Mouse (Mus musculus) forebrain, embryonic 13.5 days (tissue): Measurements from ENCODE around the gene Olfr1160. TPM values are rescaled to one million over a fixed set of nuclear protein-coding genes. Genes with fewer than 3 reads are reported as not detected.
"Not testable (repeated sequence)": the region's sequence is repeated elsewhere in the genome, so short reads cannot be mapped to it uniquely, and the experiment has no call there.

ENCODE experiments used
- ATAC-seq: fragments of 200-750 bp; cut with Nextera tagmentation; 2 replicates; pipeline ENCODE4 v1.8.0; 2017
- H3K27ac ChIP-seq: fragments of 300-500 bp; sonication (generic); 2 replicates; pipeline ENCODE4 v1.5.1; 2015; ENCODE audit warnings: inconsistent platforms, mild to moderate bottlenecking, moderate library complexity
- H3K27me3 ChIP-seq: fragments of 300-500 bp; sonication (generic); 2 replicates; pipeline ENCODE4 v1.6.1; 2015; ENCODE audit warnings: mild to moderate bottlenecking, inconsistent platforms
- H3K36me3 ChIP-seq: fragments of 300-500 bp; sonication (generic); 2 replicates; pipeline ENCODE4 v1.6.1; 2015; ENCODE audit warnings: mild to moderate bottlenecking, inconsistent platforms; ENCODE audit not compliant: poor library complexity, severe bottlenecking
- H3K4me1 ChIP-seq: fragments of 300-500 bp; sonication (generic); 2 replicates; pipeline ENCODE4 v1.6.1; 2015; ENCODE audit warnings: inconsistent platforms
- H3K4me2 ChIP-seq: fragments of 300-500 bp; sonication (generic); 2 replicates; pipeline ENCODE4 v1.6.1; 2015; ENCODE audit warnings: inconsistent platforms, mild to moderate bottlenecking, moderate library complexity
- H3K4me3 ChIP-seq: fragments of 300-500 bp; sonication (generic); 2 replicates; pipeline ENCODE4 v1.5.1; 2015; ENCODE audit warnings: mild to moderate bottlenecking, inconsistent platforms
- H3K9ac ChIP-seq: fragments of 300-500 bp; sonication (generic); 2 replicates; pipeline ENCODE4 v1.6.1; 2015; ENCODE audit warnings: mild to moderate bottlenecking, inconsistent platforms
- H3K9me3 ChIP-seq: fragments of 300-500 bp; sonication (generic); replicated peaks from 2 replicates; pipeline ENCODE4 v1.6.1; 2016; ENCODE audit warnings: inconsistent platforms
- WGBS: fragments of 180-500 bp; shearing (Covaris S2); methylation state at CpG from one replicate; pipeline ENCODE4 v1.1.7; 2015; 5-methylcytosine and 5-hydroxymethylcytosine counted together
- polyA plus RNA-seq: library from polyadenylated mRNA; unstranded; fragments of >200 nt; fragmentation: Nextera tagmentation; extraction: Ambion mirVana; gene quantifications from 2 replicates; pipeline ENCODE4 v1.2.1, GENCODE M21; 2015

Gene Olfr1160
- not detected in 2 replicates for polyA plus RNA-seq

DNA sequence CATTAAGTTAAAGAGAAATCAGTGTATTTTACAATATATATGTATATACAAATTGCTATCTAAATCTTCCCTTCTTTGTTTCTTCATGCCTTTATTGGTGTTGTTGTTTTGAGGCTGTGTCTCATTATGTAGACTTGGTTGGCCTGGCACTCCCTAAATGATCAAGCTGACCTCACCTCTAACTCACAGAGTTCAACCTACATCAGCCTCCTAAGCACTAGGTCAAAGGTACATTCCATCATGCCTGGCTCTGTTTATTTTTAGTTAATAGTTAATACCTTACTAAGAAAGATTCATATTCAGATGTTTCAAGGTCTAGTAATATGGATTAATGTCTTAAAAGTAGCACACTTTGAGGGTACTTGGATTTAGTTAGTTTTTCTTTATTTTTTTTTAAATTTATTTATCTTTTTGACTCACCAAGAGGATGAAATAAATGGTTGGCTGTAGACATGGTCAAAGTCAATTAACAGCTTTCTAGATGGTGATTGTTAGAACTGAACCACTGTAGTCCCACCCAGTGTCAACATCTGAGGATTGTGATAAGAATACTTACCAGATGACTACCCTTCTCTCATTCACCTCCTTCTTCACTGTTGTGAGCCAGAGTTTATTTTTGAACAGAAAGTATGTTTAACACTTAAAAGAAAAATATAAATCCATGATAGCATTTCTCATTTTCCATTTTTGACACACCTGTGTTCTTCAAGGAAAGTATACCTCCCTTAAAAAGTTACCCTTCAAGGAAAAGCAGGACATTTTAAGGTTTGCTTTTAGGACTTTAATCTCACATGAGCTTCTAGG is at the start of gene Olfr1160:
Gene Olfr1160, minus strand, starts transcription at position 754 of the 804 bp plus-strand sequence.
- ATAC-seq, result no peak
- Histone ChIP-seq H3K36me3 (no peaks in the 10 kb centered on the region), H3K4me3 (no peak within 1 kb of the TSS)

DNA sequence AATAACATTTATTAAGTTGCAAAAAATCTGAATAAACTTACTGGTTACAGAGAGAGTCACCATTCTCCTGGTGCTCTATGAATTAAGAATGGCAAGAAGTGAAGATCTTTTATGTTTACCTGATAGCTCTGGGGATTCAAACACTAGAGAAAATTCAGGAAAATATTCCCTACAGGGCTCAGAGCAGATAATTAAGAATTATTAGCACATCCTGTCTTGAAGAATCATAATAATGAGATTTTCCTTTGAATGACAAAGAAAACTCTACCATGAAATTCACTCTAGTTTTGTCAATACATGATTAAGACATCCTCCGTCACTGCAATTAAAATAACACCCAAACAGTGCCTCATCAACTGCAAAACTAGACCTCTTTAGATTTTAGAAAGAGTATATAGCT is 43.0 kb upstream of the Olfr1160 start, which contains the start of gene Olfr1162:
Gene Olfr1162, minus strand, starts transcription at position 101 of the 400 bp plus-strand sequence.
- H3K27me3 ChIP-seq, result no peaks in the 10 kb centered on the region
- no peaks in the 10 kb centered on the region for H3K4me1 ChIP-seq
- H3K9me3 ChIP-seq, result no peaks in the 10 kb centered on the region
- no peak within 1 kb of the TSS for H3K4me2 ChIP-seq
- no peak for ATAC-seq
- H3K9ac ChIP-seq, result no peak within 1 kb of the TSS
- H3K27ac ChIP-seq, result no peak within 1 kb of the TSS
- H3K4me3 ChIP-seq, result no peak within 1 kb of the TSS
- no peaks in the 10 kb centered on the region for H3K36me3 ChIP-seq
- 80% methylated on average over 1 of the region's 1 CpGs for WGBS

More for the DNA sequence above, at the start of gene Olfr1160:
- Histone ChIP-seq H3K27me3 (no peaks in the 10 kb centered on the region), H3K4me1 (no peaks in the 10 kb centered on the region), H3K9me3 (no peaks in the 10 kb centered on the region), H3K27ac (no peak within 1 kb of the TSS), H3K4me2 (no peak within 1 kb of the TSS), H3K9ac (no peak within 1 kb of the TSS)

DNA sequence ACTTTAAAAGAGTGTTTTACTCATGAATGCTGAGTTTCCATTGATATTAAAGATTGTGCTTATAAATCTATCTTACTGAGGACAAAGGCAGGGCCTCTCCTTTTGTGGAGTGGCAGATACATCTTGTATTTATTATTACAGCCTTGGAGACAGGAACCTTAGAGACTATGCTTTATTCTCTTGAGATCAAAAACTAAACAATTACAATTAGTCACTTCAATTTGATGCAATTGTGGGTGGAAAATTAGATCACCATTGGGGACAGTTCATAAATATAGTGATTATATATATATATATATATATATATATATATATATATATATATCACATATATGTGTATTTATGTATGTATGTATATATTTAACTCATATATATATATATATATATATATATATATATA is 29.5 kb upstream of the Olfr1160 start, which contains the start of gene Olfr73:
Gene Olfr73, minus strand, starts transcription at position 101 of the 400 bp plus-strand sequence.
- Histone ChIP-seq H3K9me3 (no peaks in the 10 kb centered on the region), H3K9ac (no peak within 1 kb of the TSS), H3K4me1 (no peaks in the 10 kb centered on the region), H3K4me3 (no peak within 1 kb of the TSS), H3K27ac (no peak within 1 kb of the TSS), H3K4me2 (no peak within 1 kb of the TSS), H3K36me3 (no peaks in the 10 kb centered on the region), H3K27me3 (no peaks in the 10 kb centered on the region)
- ATAC-seq, result no peak

DNA sequence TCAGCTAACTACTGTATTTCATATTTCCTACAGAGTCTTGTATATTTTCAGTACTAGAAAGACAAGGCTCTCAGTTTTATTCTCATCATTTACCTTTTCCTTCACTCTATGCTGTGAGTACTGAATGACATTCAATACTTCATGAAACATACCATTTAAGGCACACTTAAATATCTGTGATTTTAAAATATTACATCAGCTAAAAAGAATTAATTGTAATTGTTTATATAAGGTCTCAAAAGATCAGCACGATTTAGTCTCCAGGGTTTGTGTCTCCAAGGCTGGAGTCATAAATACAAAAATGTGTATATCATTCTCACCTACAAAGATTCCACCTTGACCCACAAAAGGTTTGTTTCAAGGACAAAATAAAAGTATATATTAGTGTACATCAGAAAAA is 14.4 kb upstream of the Olfr1160 start, which contains the start of gene Olfr1161:
Gene Olfr1161, plus strand, starts transcription at position 301 of the 400 bp plus-strand sequence.
- not testable (repeated sequence) for H3K9ac ChIP-seq, H3K4me3 ChIP-seq, ATAC-seq, H3K4me1 ChIP-seq, H3K36me3 ChIP-seq, H3K9me3 ChIP-seq, H3K27me3 ChIP-seq, H3K4me2 ChIP-seq, H3K27ac ChIP-seq
- 84% methylated on average over 1 of the region's 1 CpGs for WGBS

DNA sequence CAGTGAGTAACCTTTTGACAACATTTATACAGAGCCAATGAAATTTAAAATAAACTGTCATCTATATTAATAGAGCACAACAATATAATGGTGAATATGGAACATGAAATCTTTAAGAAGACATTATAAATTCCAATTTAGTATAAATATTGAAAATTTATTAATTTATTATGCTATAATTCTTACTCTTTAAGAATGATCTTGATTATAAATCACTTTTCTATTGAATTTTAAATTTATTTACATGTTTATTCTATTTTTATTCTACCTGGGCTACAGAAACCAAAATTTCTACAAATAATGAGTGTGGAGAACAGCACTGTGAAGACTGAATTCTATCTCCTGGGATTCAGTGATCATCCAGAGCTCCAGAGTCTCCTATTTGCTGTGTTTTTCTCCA is 18.3 kb downstream of the Olfr1160 start, which contains the start of gene Olfr1158:
Gene Olfr1158, plus strand, starts transcription at position 301 of the 400 bp plus-strand sequence.
- H3K27ac ChIP-seq, result no peak within 1 kb of the TSS
- H3K36me3 ChIP-seq, result no peaks in the 10 kb centered on the region
- no peak within 1 kb of the TSS for H3K4me2 ChIP-seq
- H3K27me3 ChIP-seq, result no peaks in the 10 kb centered on the region
- H3K4me1 ChIP-seq, result no peaks in the 10 kb centered on the region
- no peak within 1 kb of the TSS for H3K9ac ChIP-seq
- no peak within 1 kb of the TSS for H3K4me3 ChIP-seq
- H3K9me3 ChIP-seq, result no peaks in the 10 kb centered on the region
- ATAC-seq, result no peak

DNA sequence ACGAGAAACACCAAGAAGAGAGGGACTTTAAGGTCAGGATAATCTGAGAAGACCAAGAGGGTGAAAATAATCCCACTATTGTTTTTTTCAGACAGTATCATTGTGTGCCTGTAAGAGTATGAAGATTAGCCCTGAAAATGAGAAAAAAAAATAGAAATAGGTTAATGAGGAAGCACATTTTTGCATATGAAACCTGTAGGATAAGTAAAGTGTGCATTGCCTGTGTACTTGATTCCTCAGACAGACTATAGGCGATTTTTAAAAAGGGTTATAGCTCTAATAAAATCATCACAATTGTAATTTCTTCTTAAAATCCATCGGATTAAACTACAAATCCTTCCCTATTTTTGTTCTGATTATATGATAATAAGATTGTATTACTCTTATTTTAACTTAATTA is 33.5 kb downstream of the Olfr1160 start, which contains the start of gene Olfr74:
Gene Olfr74, minus strand, starts transcription at position 101 of the 400 bp plus-strand sequence.
- H3K9me3 ChIP-seq, result no peaks in the 10 kb centered on the region
- no peaks in the 10 kb centered on the region for H3K27me3 ChIP-seq
- H3K4me3 ChIP-seq, result no peak within 1 kb of the TSS
- ATAC-seq, result no peak
- no peak within 1 kb of the TSS for H3K27ac ChIP-seq
- H3K36me3 ChIP-seq, result no peaks in the 10 kb centered on the region
- H3K4me1 ChIP-seq, result no peaks in the 10 kb centered on the region
- no peak within 1 kb of the TSS for H3K9ac ChIP-seq
- WGBS, result 78% methylated on average over 3 of the region's 3 CpGs
- H3K4me2 ChIP-seq, result no peak within 1 kb of the TSS

DNA sequence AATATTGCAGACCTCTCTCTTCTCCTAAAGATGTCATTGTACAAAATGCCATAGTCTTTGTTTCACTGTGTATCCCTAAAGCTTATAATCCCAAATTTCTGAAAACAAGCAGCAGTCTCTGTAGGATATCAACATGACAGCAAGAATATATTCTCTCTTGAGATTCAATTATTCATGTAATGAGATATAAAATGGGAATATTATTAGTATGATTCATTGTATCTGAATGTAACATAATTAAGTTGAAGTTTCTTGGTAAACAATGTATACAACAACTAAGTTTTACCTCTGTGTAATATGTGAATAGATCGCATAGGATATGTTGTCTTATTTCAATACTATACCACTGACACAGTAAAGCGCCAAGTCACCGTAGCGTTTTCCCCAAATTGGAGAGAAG is 39.9 kb downstream of the Olfr1160 start, which contains the start of gene Olfr1157:
Gene Olfr1157, minus strand, starts transcription at position 101 of the 400 bp plus-strand sequence.
- no peaks in the 10 kb centered on the region for H3K36me3 ChIP-seq
- H3K4me3 ChIP-seq, result no peak within 1 kb of the TSS
- WGBS, result 97% methylated on average over 4 of the region's 4 CpGs
- no peaks in the 10 kb centered on the region for H3K4me1 ChIP-seq
- no peak within 1 kb of the TSS for H3K4me2 ChIP-seq
- no peak within 1 kb of the TSS for H3K27ac ChIP-seq
- ATAC-seq, result no peak
- no peaks in the 10 kb centered on the region for H3K9me3 ChIP-seq
- no peaks in the 10 kb centered on the region for H3K27me3 ChIP-seq
- H3K9ac ChIP-seq, result no peak within 1 kb of the TSS

DNA sequence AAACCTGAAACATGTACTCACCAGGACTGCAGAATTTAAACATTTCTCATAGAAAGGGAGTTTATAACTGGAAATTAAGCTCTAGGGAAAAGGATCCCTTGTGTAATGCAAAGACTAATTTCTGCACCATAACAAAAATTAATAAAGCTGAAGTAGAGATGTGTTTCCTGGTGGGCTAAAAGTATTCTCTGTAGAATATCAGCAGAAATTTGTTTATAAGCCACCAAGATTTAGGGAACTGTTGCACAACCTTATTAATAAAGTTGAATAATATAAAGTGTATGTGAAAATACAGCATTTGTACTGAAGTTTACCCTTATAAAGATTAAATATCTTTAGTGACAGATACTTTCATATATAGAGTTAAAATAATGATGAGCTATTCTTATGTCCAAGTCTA is 55.1 kb downstream of the Olfr1160 start, which contains the start of gene Olfr1156:
Gene Olfr1156, minus strand, starts transcription at position 101 of the 400 bp plus-strand sequence.
- Histone ChIP-seq H3K4me2 (no peak within 1 kb of the TSS), H3K27me3 (no peaks in the 10 kb centered on the region), H3K27ac (no peak within 1 kb of the TSS), H3K4me1 (no peaks in the 10 kb centered on the region), H3K36me3 (no peaks in the 10 kb centered on the region), H3K4me3 (no peak within 1 kb of the TSS), H3K9ac (no peak within 1 kb of the TSS), H3K9me3 (no peaks in the 10 kb centered on the region)
- ATAC-seq, result no peak

Other genes starting within 250 kb of the Olfr1160 start
- gene Olfr152, start 228.8 kb downstream of the Olfr1160 start, polyA plus RNA-seq, result not detected in 2 replicates
- not detected in 2 replicates for gene Olfr1143, start 207.7 kb downstream of the Olfr1160 start, polyA plus RNA-seq
- gene Olfr1145, start 198.4 kb downstream of the Olfr1160 start, polyA plus RNA-seq, result not detected in 2 replicates
- not detected in 2 replicates for gene Olfr1148, start 177.7 kb downstream of the Olfr1160 start, polyA plus RNA-seq
- gene Olfr1150-ps1, start 164.3 kb downstream of the Olfr1160 start, polyA plus RNA-seq, result not detected in 2 replicates
- gene Olfr1151, start 152.4 kb downstream of the Olfr1160 start, polyA plus RNA-seq, result not detected in 2 replicates
- 0.03 TPM in 1 of 2 replicates, not detected in the other for gene Olfr1152, start 141.8 kb downstream of the Olfr1160 start, polyA plus RNA-seq
- not detected in 2 replicates for gene Olfr1153, start 113.3 kb downstream of the Olfr1160 start, polyA plus RNA-seq
- not detected in 2 replicates for gene Olfr1154, start 103.1 kb downstream of the Olfr1160 start, polyA plus RNA-seq
- gene Olfr1155, start 63.1 kb downstream of the Olfr1160 start, polyA plus RNA-seq, result not detected in 2 replicates
- gene Olfr1156, start 55.2 kb downstream of the Olfr1160 start, polyA plus RNA-seq, result not detected in 2 replicates
- gene Olfr1157, start 40.0 kb downstream of the Olfr1160 start, polyA plus RNA-seq, result not detected in 2 replicates
- not detected in 2 replicates for gene Olfr74, start 33.6 kb downstream of the Olfr1160 start, polyA plus RNA-seq
- gene Olfr1158, start 18.2 kb downstream of the Olfr1160 start, polyA plus RNA-seq, result not detected in 2 replicates
- gene Olfr1161, start 14.5 kb upstream of the Olfr1160 start, polyA plus RNA-seq, result not detected in 2 replicates
- gene Olfr73, start 29.4 kb upstream of the Olfr1160 start, polyA plus RNA-seq, result not detected in 2 replicates
- gene Olfr1162, start 42.9 kb upstream of the Olfr1160 start, polyA plus RNA-seq, result not detected in 2 replicates
- gene Olfr1163, start 63.6 kb upstream of the Olfr1160 start, polyA plus RNA-seq, result not detected in 2 replicates
- gene Olfr1164, start 85.7 kb upstream of the Olfr1160 start, polyA plus RNA-seq, result not detected in 2 replicates
- gene Olfr1166, start 120.0 kb upstream of the Olfr1160 start, polyA plus RNA-seq, result not detected in 2 replicates
- not detected in 2 replicates for gene Olfr1167, start 146.9 kb upstream of the Olfr1160 start, polyA plus RNA-seq
- not detected in 2 replicates for gene Olfr1168, start 173.6 kb upstream of the Olfr1160 start, polyA plus RNA-seq
- gene Olfr1170, start 220.1 kb upstream of the Olfr1160 start, polyA plus RNA-seq, result not detected in 2 replicates